Mouse (Mus musculus): ENCODE results near the gene Wipi2. TPM values are rescaled to one million over a fixed set of nuclear protein-coding genes. Genes with fewer than 3 reads are reported as not detected.

Wipi2 gene
- polyA plus RNA-seq, 1 experiment from 2014 or later: 44.5 TPM

- no peak overlapping the region for H3K27ac ChIP-seq
- H3K4me2 ChIP-seq: no peak overlapping the region
- no peak for ATAC-seq (ENCODE audit: borderline replicate concordance, extremely low read depth, low FRiP score, low TSS enrichment)
- H3K4me3 ChIP-seq: no peak overlapping the region
- WGBS: 31% methylated on average over 6 of the region's 6 CpGs
- H3K36me3 ChIP-seq: no peaks in the 10 kb centered on the region
- H3K27me3 ChIP-seq: peaks cover 7% of the 10 kb centered on the region
- H3K9me3 ChIP-seq: no peaks in the 10 kb centered on the region
- no peak overlapping the region for H3K9ac ChIP-seq
- no peaks in the 10 kb centered on the region for H3K4me1 ChIP-seq
Observed at GRCm38 (mm10) chr5:142696258-142696657, 68.8 kb downstream of the Wipi2 start.

GRCm38 (mm10) chr5:142696865-142697264, 69.4 kb downstream of the Wipi2 start:
- peaks cover 10% of the 10 kb centered on the region for H3K27me3 ChIP-seq
- no peak for ATAC-seq (ENCODE audit: borderline replicate concordance, extremely low read depth, low FRiP score, low TSS enrichment)
- no peaks in the 10 kb centered on the region for H3K36me3 ChIP-seq
- H3K4me1 ChIP-seq: peaks cover 5% of the 10 kb centered on the region; the same call in 1 of the 2 replicates
- no peaks in the 10 kb centered on the region for H3K9me3 ChIP-seq
- no peak overlapping the region for H3K4me2 ChIP-seq
- H3K4me3 ChIP-seq: no peak overlapping the region
- no peak overlapping the region for H3K9ac ChIP-seq
- 82% methylated on average over 6 of the region's 6 CpGs for WGBS
- no peak overlapping the region for H3K27ac ChIP-seq

GRCm38 (mm10) chr5:142697742-142698141, 70.2 kb downstream of the Wipi2 start:
- no peak overlapping the region for H3K4me3 ChIP-seq
- H3K9me3 ChIP-seq: no peaks in the 10 kb centered on the region
- no peak overlapping the region for H3K9ac ChIP-seq
- H3K4me2 ChIP-seq: no peak overlapping the region
- no peaks in the 10 kb centered on the region for H3K36me3 ChIP-seq
- no peak for ATAC-seq (ENCODE audit: borderline replicate concordance, extremely low read depth, low FRiP score, low TSS enrichment)
- H3K27ac ChIP-seq: no peak overlapping the region
- peaks cover 19% of the 10 kb centered on the region for H3K27me3 ChIP-seq
- WGBS: 60% methylated on average over 2 of the region's 2 CpGs
- H3K4me1 ChIP-seq: peaks cover 14% of the 10 kb centered on the region

- peak; percentile 65 for ATAC-seq (ENCODE audit: borderline replicate concordance, extremely low read depth, low FRiP score, low TSS enrichment)
- 7% methylated on average over 15 of the region's 15 CpGs for WGBS
- no peaks in the 10 kb centered on the region for H3K9me3 ChIP-seq
- H3K27me3 ChIP-seq: peaks cover 29% of the 10 kb centered on the region
- H3K27ac ChIP-seq: no peak overlapping the region
- H3K4me1 ChIP-seq: peaks cover 16% of the 10 kb centered on the region
- H3K36me3 ChIP-seq: no peaks in the 10 kb centered on the region
- H3K9ac ChIP-seq: no peak overlapping the region
- H3K4me3 ChIP-seq: peak overlapping the region; percentile 57
- peak overlapping the region; percentile 98 for H3K4me2 ChIP-seq
Observed at GRCm38 (mm10) chr5:142700842-142701589, 73.5 kb downstream of the Wipi2 start.

GRCm38 (mm10) chr5:142701651-142702510, 74.4 kb downstream of the Wipi2 start:
- Histone ChIP-seq H3K27ac (no peak overlapping the region), H3K9me3 (no peaks in the 10 kb centered on the region), H3K9ac (peak overlapping the region; percentile 40), H3K4me2 (peak overlapping the region; percentile 98), H3K27me3 (peaks cover 29% of the 10 kb centered on the region), H3K4me1 (peaks cover 16% of the 10 kb centered on the region), H3K4me3 (peak overlapping the region; percentile 57), H3K36me3 (no peaks in the 10 kb centered on the region)
- ATAC-seq (ENCODE audit: borderline replicate concordance, extremely low read depth, low FRiP score, low TSS enrichment): peak; percentile 89
- WGBS: 1% methylated on average over 42 of the region's 72 CpGs

GRCm38 (mm10) chr5:142702511-142703138, 75.1 kb downstream of the Wipi2 start:
- peak overlapping the region; percentile 98 for H3K4me2 ChIP-seq
- no peak overlapping the region for H3K27ac ChIP-seq
- no peaks in the 10 kb centered on the region for H3K9me3 ChIP-seq
- H3K27me3 ChIP-seq: peaks cover 29% of the 10 kb centered on the region
- no peak; the same call in 1 of the 2 replicates for ATAC-seq (ENCODE audit: borderline replicate concordance, extremely low read depth, low FRiP score, low TSS enrichment)
- H3K4me1 ChIP-seq: peaks cover 16% of the 10 kb centered on the region
- 15% methylated on average over 18 of the region's 18 CpGs for WGBS
- peak overlapping the region; percentile 40; the same call in 1 of the 2 replicates for H3K9ac ChIP-seq
- H3K4me3 ChIP-seq: peak overlapping the region; percentile 57
- H3K36me3 ChIP-seq: no peaks in the 10 kb centered on the region

- no peak overlapping the region for H3K4me2 ChIP-seq
- ATAC-seq (ENCODE audit: borderline replicate concordance, extremely low read depth, low FRiP score, low TSS enrichment): no peak
- H3K27me3 ChIP-seq: peaks cover 29% of the 10 kb centered on the region
- H3K9me3 ChIP-seq: no peaks in the 10 kb centered on the region
- H3K9ac ChIP-seq: no peak overlapping the region
- no peaks in the 10 kb centered on the region for H3K36me3 ChIP-seq
- H3K4me3 ChIP-seq: no peak overlapping the region
- 79% methylated on average over 10 of the region's 10 CpGs for WGBS
- H3K4me1 ChIP-seq: peaks cover 16% of the 10 kb centered on the region
- no peak overlapping the region for H3K27ac ChIP-seq
Observed at GRCm38 (mm10) chr5:142703569-142703968, 76.1 kb downstream of the Wipi2 start.

- no peaks in the 10 kb centered on the region for H3K9me3 ChIP-seq
- no peak overlapping the region for H3K9ac ChIP-seq
- no peak for ATAC-seq (ENCODE audit: borderline replicate concordance, extremely low read depth, low FRiP score, low TSS enrichment)
- H3K4me1 ChIP-seq: peaks cover 2% of the 10 kb centered on the region
- H3K36me3 ChIP-seq: no peaks in the 10 kb centered on the region
- H3K27ac ChIP-seq: no peak overlapping the region
- peaks cover 10% of the 10 kb centered on the region; the same call in 1 of the 2 replicates for H3K27me3 ChIP-seq
- no peak overlapping the region for H3K4me2 ChIP-seq
- WGBS: 82% methylated on average over 5 of the region's 5 CpGs
- H3K4me3 ChIP-seq: no peak overlapping the region
Observed at GRCm38 (mm10) chr5:142707709-142708108, 80.2 kb downstream of the Wipi2 start.

- 67% methylated on average over 7 of the region's 7 CpGs for WGBS
- no peaks in the 10 kb centered on the region for H3K27me3 ChIP-seq
- no peak overlapping the region for H3K4me2 ChIP-seq
- H3K4me1 ChIP-seq: no peaks in the 10 kb centered on the region
- no peak overlapping the region for H3K9ac ChIP-seq
- H3K27ac ChIP-seq: no peak overlapping the region
- no peak overlapping the region for H3K4me3 ChIP-seq
- no peak for ATAC-seq (ENCODE audit: borderline replicate concordance, extremely low read depth, low FRiP score, low TSS enrichment)
- no peaks in the 10 kb centered on the region for H3K36me3 ChIP-seq
- H3K9me3 ChIP-seq: no peaks in the 10 kb centered on the region
Observed at GRCm38 (mm10) chr5:142709436-142709835, 81.9 kb downstream of the Wipi2 start.

GRCm38 (mm10) chr5:142712373-142712772, 84.9 kb downstream of the Wipi2 start:
- ATAC-seq (ENCODE audit: borderline replicate concordance, extremely low read depth, low FRiP score, low TSS enrichment): no peak
- Histone ChIP-seq H3K9me3 (no peaks in the 10 kb centered on the region), H3K4me1 (no peaks in the 10 kb centered on the region), H3K9ac (no peak overlapping the region), H3K27ac (no peak overlapping the region), H3K27me3 (no peaks in the 10 kb centered on the region), H3K36me3 (no peaks in the 10 kb centered on the region), H3K4me3 (no peak overlapping the region), H3K4me2 (no peak overlapping the region)
- 82% methylated on average over 5 of the region's 5 CpGs for WGBS

GRCm38 (mm10) chr5:142713966-142714365, 86.5 kb downstream of the Wipi2 start:
- ATAC-seq (ENCODE audit: borderline replicate concordance, extremely low read depth, low FRiP score, low TSS enrichment): no peak
- no peaks in the 10 kb centered on the region for H3K36me3 ChIP-seq
- H3K9me3 ChIP-seq: no peaks in the 10 kb centered on the region
- 81% methylated on average over 10 of the region's 10 CpGs for whole genome bisulfite sequencing
- no peak overlapping the region for H3K9ac ChIP-seq
- H3K4me1 ChIP-seq: no peaks in the 10 kb centered on the region
- H3K4me2 ChIP-seq: no peak overlapping the region
- H3K4me3 ChIP-seq: no peak overlapping the region
- H3K27me3 ChIP-seq: no peaks in the 10 kb centered on the region
- H3K27ac ChIP-seq: no peak overlapping the region

Data from lung, embryonic 15.5 days (tissue).